Mouse (Mus musculus) MEL (cell line): ENCODE results near the gene Gm10563. TPM values are rescaled to one million over a fixed set of nuclear protein-coding genes. Genes with fewer than 3 reads are reported as not detected.

Experiments
- DNase-seq: peaks from one replicate; pipeline ENCODE4 v3.0.0; 2011; ENCODE audit warnings: low read depth, low spot score
- H3K27ac ChIP-seq: 2 replicates; pipeline ENCODE4 v1.5.1; 2012; ENCODE audit warnings: low read depth, mild to moderate bottlenecking, control low read depth, low read length, moderate library complexity; ENCODE audit not compliant: control insufficient read depth
- H3K27me3 ChIP-seq, 2 experiments: fragments of 150-350 bp in 1 of 2; sonication (generic) in 1 of 2; 2 replicates each; pipeline ENCODE4 v1.6.1; 2012; ENCODE audit warnings: low read length in 2 of 2, mild to moderate bottlenecking in 2 of 2, improper control_type of control experiment in 1 of 2, moderate library complexity in 1 of 2; ENCODE audit not compliant: insufficient read depth in 2 of 2, control insufficient read depth in 1 of 2
- H3K36me3 ChIP-seq, 2 experiments: 2 replicates each; pipeline ENCODE4 v1.6.1; 2012 to 2014; ENCODE audit warnings: low read length in 2 of 2, improper control_type of control experiment in 1 of 2, inconsistent platforms in 1 of 2, mild to moderate bottlenecking in 1 of 2; ENCODE audit not compliant: insufficient read depth in 2 of 2, control insufficient read depth in 1 of 2
- H3K4me1 ChIP-seq, 2 experiments: fragments of 150-350 bp in 1 of 2; sonication (generic) in 1 of 2; 2 replicates each; pipeline ENCODE4 v1.6.1; 2012; ENCODE audit warnings: low read length in 2 of 2, improper control_type of control experiment in 1 of 2, mild to moderate bottlenecking in 1 of 2; ENCODE audit not compliant: insufficient read depth in 2 of 2, control insufficient read depth in 1 of 2
- H3K4me3 ChIP-seq, 2 experiments: fragments of 150-350 bp in 1 of 2; sonication (generic) in 1 of 2; 2 replicates each; pipeline ENCODE4 v1.5.1; 2012; ENCODE audit warnings: low read depth in 2 of 2, low read length in 2 of 2, mild to moderate bottlenecking in 2 of 2, moderate library complexity in 2 of 2, control low read depth in 1 of 2, improper control_type of control experiment in 1 of 2; ENCODE audit not compliant: control insufficient read depth in 1 of 2, insufficient read depth in 1 of 2
- H3K79me2 ChIP-seq: 2 replicates; pipeline ENCODE4 v1.6.1; 2012; ENCODE audit warnings: mild to moderate bottlenecking, low read length, moderate library complexity; ENCODE audit not compliant: control insufficient read depth, poor library complexity, insufficient read depth
- H3K9ac ChIP-seq: 2 replicates; pipeline ENCODE4 v1.6.1; 2012; ENCODE audit warnings: low read depth, mild to moderate bottlenecking, control low read depth, low read length, moderate library complexity; ENCODE audit not compliant: control insufficient read depth, poor library complexity, severe bottlenecking
- H3K9me3 ChIP-seq: fragments of 150-350 bp; sonication (generic); replicated peaks from 2 replicates; pipeline ENCODE4 v1.6.1; 2012; ENCODE audit warnings: mild to moderate bottlenecking, low read length, improper control_type of control experiment, moderate library complexity; ENCODE audit not compliant: insufficient read depth
- BHLHE40 ChIP-seq: IDR thresholded peaks from 2 replicates; pipeline ENCODE4 v1.6.1; 2012; ENCODE audit warnings: low read depth, mild to moderate bottlenecking, inconsistent platforms, low read length, improper control_type of control experiment, borderline replicate concordance
- E2F4 ChIP-seq: IDR thresholded peaks from 2 replicates; pipeline ENCODE4 v1.6.1; 2011; ENCODE audit warnings: low read depth, low read length, improper control_type of control experiment, borderline replicate concordance
- ELF1 ChIP-seq: IDR thresholded peaks from 2 replicates; pipeline ENCODE4 v1.6.1; 2014; ENCODE audit warnings: low read depth, mild to moderate bottlenecking, inconsistent platforms, low read length, improper control_type of control experiment, moderate library complexity
- EP300 ChIP-seq, 2 experiments: IDR thresholded peaks; 2 replicates each; pipeline ENCODE4 v1.6.1; 2011; ENCODE audit warnings: improper control_type of control experiment in 2 of 2, low read length in 2 of 2, low read depth in 1 of 2, mild to moderate bottlenecking in 1 of 2
- ETS1 ChIP-seq: IDR thresholded peaks from 2 replicates; pipeline ENCODE4 v1.6.1; 2012; ENCODE audit warnings: low read depth, mild to moderate bottlenecking, inconsistent platforms, low read length, improper control_type of control experiment, moderate library complexity
- GABPA ChIP-seq: IDR thresholded peaks from 2 replicates; pipeline ENCODE4 v1.6.1; 2012; ENCODE audit warnings: low read depth, mild to moderate bottlenecking, inconsistent platforms, low read length, improper control_type of control experiment, moderate library complexity
- GATA1 ChIP-seq: IDR thresholded peaks from 2 replicates; pipeline ENCODE4 v1.6.1; 2011; ENCODE audit warnings: low read depth, low read length, improper control_type of control experiment
- JUND ChIP-seq: IDR thresholded peaks from 2 replicates; pipeline ENCODE4 v1.6.1; 2011; ENCODE audit warnings: low read depth, mild to moderate bottlenecking, improper control_type of control experiment, low read length
- MAFK ChIP-seq: IDR thresholded peaks from 2 replicates; pipeline ENCODE4 v1.6.1; 2011; ENCODE audit warnings: low read depth, mild to moderate bottlenecking, low read length, improper control_type of control experiment, borderline replicate concordance
- MAZ ChIP-seq: IDR thresholded peaks from 2 replicates; pipeline ENCODE4 v1.6.1; 2012; ENCODE audit warnings: low read depth, mild to moderate bottlenecking, inconsistent platforms, low read length, improper control_type of control experiment
- MXI1 ChIP-seq: IDR thresholded peaks from 2 replicates; pipeline ENCODE4 v1.6.1; 2011; ENCODE audit warnings: mild to moderate bottlenecking, low read depth, low read length, improper control_type of control experiment
- MYB ChIP-seq: IDR thresholded peaks from 2 replicates; pipeline ENCODE4 v1.6.1; 2011; ENCODE audit warnings: mild to moderate bottlenecking, low read depth, low read length, improper control_type of control experiment
- RCOR1 ChIP-seq: IDR thresholded peaks from 2 replicates; pipeline ENCODE4 v1.6.1; 2012; ENCODE audit warnings: low read depth, mild to moderate bottlenecking, inconsistent platforms, low read length, improper control_type of control experiment
- SIN3A ChIP-seq: IDR thresholded peaks from 2 replicates; pipeline ENCODE4 v1.6.1; 2012; ENCODE audit warnings: low read length, improper control_type of control experiment, inconsistent platforms
- SMC3 ChIP-seq: IDR thresholded peaks from 2 replicates; pipeline ENCODE4 v1.6.1; 2011; ENCODE audit warnings: low read depth, low read length, improper control_type of control experiment
- TAL1 ChIP-seq: IDR thresholded peaks from 2 replicates; pipeline ENCODE4 v1.6.1; 2012; ENCODE audit warnings: mild to moderate bottlenecking, inconsistent platforms, low read length, moderate library complexity, mixed read lengths
- TCF12 ChIP-seq: IDR thresholded peaks from 2 replicates; pipeline ENCODE4 v1.6.1; 2014; ENCODE audit warnings: low read depth, mild to moderate bottlenecking, inconsistent platforms, low read length, improper control_type of control experiment, moderate library complexity
- USF1 ChIP-seq: IDR thresholded peaks from 2 replicates; pipeline ENCODE4 v1.6.1; 2014; ENCODE audit warnings: low read depth, mild to moderate bottlenecking, inconsistent platforms, low read length, improper control_type of control experiment, moderate library complexity
- USF2 ChIP-seq, 2 experiments: IDR thresholded peaks; 2 replicates each; pipeline ENCODE4 v1.6.1; 2011 to 2012; ENCODE audit warnings: improper control_type of control experiment in 2 of 2, low read length in 2 of 2, borderline replicate concordance in 1 of 2, inconsistent platforms in 1 of 2, low read depth in 1 of 2, mild to moderate bottlenecking in 1 of 2; ENCODE audit not compliant: insufficient read depth in 1 of 2
- ZMIZ1 ChIP-seq: IDR thresholded peaks from 2 replicates; pipeline ENCODE4 v1.6.1; 2012; ENCODE audit warnings: low read depth, mild to moderate bottlenecking, inconsistent platforms, low read length, improper control_type of control experiment, moderate library complexity
- ZNF384 ChIP-seq: IDR thresholded peaks from 2 replicates; pipeline ENCODE4 v1.6.1; 2012; ENCODE audit warnings: low read depth, mild to moderate bottlenecking, inconsistent platforms, low read length, improper control_type of control experiment
- polyA plus RNA-seq, 2 experiments: library from polyadenylated mRNA; stranded (reverse) in 1 of 2; unstranded in 1 of 2; fragments of >175 nt in 1 of 2; fragments of >200 nt in 1 of 2; gene quantifications; 2 replicates each; pipeline versions ENCODE4 v1.2.1 to v1.2.4; 2012; ENCODE audit warnings: low replicate concordance in 2 of 2, low read depth in 1 of 2; ENCODE audit not compliant: insufficient read length in 2 of 2, insufficient read depth in 1 of 2, missing spikeins in 1 of 2
- total RNA-seq: library from RNA; depleted of rRNA; stranded (reverse); fragments of 300-350 nt; gene quantifications from 2 replicates; pipeline ENCODE4 v1.2.3, GENCODE M21; 2012

The Gm10563 gene
- total and polyA plus RNA-seq, 3 experiments: not detected

- Histone ChIP-seq H3K9ac (no peak overlapping the region; the same call in 1 of the 2 replicates), H3K9me3 (no peaks in the 10 kb centered on the region), H3K79me2 (no peaks in the 10 kb centered on the region; the same call in 1 of the 2 replicates), H3K27ac (peak overlapping the region; percentile 47), H3K4me1 (peaks cover 23 to 29% of the 10 kb centered on the region in 2 experiments), H3K4me3 (peak overlapping the region in 1 of 2 experiments; percentile 43; a peak in 2 of 4 replicates), H3K27me3 (no peaks in the 10 kb centered on the region), H3K36me3 (peaks cover 0 to 22% of the 10 kb centered on the region in 2 experiments; a peak in 2 of 4 replicates)
- TF ChIP-seq GABPA: peak; percentile 74
- no peak for TF ChIP-seq JUND
- no peak for TF ChIP-seq E2F4
- peak; percentile 88 for TF ChIP-seq TAL1
- no peak for TF ChIP-seq ELF1
- peak; percentile 58; the same call in 1 of the 2 replicates for TF ChIP-seq BHLHE40
- no peak for TF ChIP-seq ZMIZ1
- TF ChIP-seq MXI1: peak; percentile 41; the same call in 1 of the 2 replicates
- TF ChIP-seq MAZ: 0 out of 2 replicates have a peak, but pooled peaks have one; percentile 15
- TF ChIP-seq RCOR1: peak; percentile 63
- 0 out of 2 replicates have a peak, but pooled peaks have one; percentile 3 for TF ChIP-seq SMC3
- TF ChIP-seq SIN3A: 0 out of 2 replicates have a peak, but pooled peaks have one; percentile 42
- TF ChIP-seq MAFK: peak; percentile 47; the same call in 1 of the 2 replicates
- TF ChIP-seq ETS1: peak; percentile 90
- TF ChIP-seq MYB: no peak
- TF ChIP-seq EP300 (IDR thresholded peaks at IDR 0.05; ENCODE audit: low read depth in 1 of 2, low read length in 2 of 2): peak; percentile 85 to 89
- peak; percentile 88 for TF ChIP-seq ZNF384
- TF ChIP-seq GATA1: peak; percentile 73
- TF ChIP-seq USF2 (IDR thresholded peaks at IDR 0.05; ENCODE audit: borderline replicate concordance in 1 of 2, insufficient read depth in 1 of 2, low read depth in 1 of 2, low read length in 2 of 2): 0 out of 4 replicates have a peak, but pooled peaks of 1 of the 2 experiments have one; percentile 49
- peak; percentile 88 for TF ChIP-seq USF1
- TF ChIP-seq TCF12: peak; percentile 88
- DNase-seq: peak; percentile 80
Observed at GRCm38 (mm10) chr4:155596606-155597005, 48.6 kb downstream of the Gm10563 start.
